Mouse (Mus musculus) liver (tissue): ENCODE measurements around the gene Rpl3l.

ENCODE experiments used
- DNase-seq: peaks from one replicate; pipeline ENCODE4 v3.0.0-alpha.2; 2020; ENCODE audit warnings: mixed read lengths

Gene Rpl3l

DNA sequence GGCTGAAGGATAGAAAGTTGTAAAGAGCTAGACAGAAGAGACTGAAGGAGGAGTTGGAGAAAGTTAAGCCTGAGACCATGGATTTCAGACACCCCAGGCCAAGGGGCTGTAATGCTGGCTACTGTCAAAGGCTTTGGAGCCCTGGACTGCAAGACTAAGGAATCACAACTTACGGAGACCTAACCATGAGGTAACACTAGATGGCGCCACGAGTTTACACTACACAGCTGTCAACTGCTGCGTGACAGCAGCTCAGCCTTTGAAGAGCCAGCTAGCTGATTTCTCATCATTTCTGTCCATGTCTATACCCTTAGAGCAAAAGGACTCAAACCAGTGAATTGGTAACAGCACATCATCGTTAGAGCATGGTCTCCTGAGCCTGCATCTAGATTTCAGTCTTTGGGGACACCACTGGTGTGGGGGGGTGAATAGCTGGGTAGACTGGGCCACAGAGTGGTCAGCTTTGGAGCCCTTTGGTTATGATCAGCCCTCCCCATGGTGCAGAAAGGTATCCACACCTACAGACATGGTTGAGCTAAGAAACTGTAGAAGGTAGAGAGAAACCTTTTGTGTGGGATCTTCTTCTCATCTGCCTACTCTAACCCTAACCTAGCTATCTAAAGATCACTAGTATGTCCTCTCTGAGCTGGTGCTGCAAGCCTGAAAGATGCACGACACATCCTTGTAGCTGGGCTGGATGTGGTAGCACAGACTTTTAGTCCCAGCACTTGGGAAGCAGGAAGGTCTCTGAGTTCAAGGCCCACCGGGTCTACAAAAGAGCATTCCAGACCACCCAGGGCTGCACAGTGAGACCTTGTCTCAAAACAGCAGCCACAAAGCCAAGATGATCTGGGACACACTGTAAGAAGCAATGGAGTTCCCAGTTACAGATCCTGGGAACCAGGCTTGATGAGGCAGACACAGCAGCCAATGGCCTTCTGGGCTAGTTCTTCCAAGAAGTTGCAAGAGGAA is 18.2 kb downstream of the Rpl3l start:
- peak; percentile 81 for DNase-seq

GRCm38 (mm10) chr17:24746986-24747385 is 19.4 kb downstream of the Rpl3l start:
- DNase-seq: no peak

DNA sequence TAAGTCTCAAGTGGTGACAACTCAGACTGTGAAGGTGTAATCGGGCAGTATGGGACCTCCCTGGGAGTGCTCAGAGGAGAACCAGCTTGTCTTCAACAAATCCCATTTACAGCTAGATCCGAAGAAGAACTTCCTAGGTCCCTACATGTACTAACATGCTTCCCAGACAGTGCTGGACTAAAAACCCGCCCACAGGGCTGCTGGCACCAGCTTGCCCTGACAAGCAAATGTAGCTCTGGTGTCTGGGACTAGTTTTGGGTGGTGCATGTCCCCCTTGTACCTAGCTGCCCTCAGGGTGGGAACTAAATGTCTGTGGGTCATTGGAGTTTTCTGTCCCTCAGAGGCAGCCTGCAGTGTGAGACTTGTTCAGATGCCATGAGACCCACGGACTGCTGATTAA is 23.9 kb downstream of the Rpl3l start:
- no peak for DNase-seq

GRCm38 (mm10) chr17:24752415-24753394 is 25.1 kb downstream of the Rpl3l start, which contains the start of gene Hs3st6:
TSS of gene Hs3st6 (plus strand) at chr17:24752988.
- peak; percentile 52 for DNase-seq

- no peak for DNase-seq
These were observed 29.8 kb downstream of the Rpl3l start for GRCm38 (mm10) chr17:24757394-24757793.

DNA sequence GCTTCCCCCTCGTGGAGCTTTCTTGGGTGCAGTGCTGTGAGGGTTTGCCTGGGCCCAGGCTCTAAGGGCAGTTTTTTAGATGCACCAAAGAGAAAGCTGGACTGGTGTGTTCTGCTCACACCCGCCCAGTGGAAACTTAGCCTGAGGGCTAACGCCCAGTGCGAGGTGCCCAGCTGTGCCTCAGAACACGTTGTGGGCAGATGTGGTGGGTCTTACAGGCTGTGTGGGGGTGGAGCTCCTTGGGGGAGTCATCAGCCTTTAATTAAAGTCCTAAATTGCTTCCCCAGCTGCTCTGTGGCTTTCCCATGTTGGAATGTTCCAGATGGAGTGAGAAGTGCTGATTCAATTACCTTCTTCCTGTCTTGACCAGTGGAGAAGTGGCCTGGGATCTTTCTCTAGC is 33.5 kb downstream of the Rpl3l start:
- no peak for DNase-seq

GRCm38 (mm10) chr17:24765016-24765905 is 37.6 kb downstream of the Rpl3l start:
- DNase-seq: no peak

GRCm38 (mm10) chr17:24766266-24766875 is 38.8 kb downstream of the Rpl3l start:
- no peak for DNase-seq

- no peak for DNase-seq
These were observed 41.5 kb downstream of the Rpl3l start for GRCm38 (mm10) chr17:24769146-24769545.

DNA sequence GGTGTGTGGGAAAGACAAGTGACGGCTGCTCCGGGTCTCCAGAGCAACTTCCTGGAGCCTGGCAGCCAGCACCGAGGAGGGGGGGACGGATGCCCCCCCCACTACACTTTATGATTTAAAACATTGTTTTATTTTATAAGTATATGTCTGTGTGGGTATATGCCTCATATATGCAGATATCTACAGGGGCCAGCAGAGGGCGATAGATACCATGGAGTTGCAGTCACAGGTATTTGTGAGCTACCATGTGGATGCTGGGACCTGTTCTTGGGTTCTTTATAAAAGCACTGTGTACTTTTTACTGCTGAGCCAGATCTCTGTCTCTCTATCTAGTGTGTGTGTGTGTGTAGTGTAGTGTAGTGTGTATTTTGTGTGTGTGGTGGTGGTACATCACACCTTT is 45.6 kb downstream of the Rpl3l start:
- DNase-seq: peak; percentile 18

DNA sequence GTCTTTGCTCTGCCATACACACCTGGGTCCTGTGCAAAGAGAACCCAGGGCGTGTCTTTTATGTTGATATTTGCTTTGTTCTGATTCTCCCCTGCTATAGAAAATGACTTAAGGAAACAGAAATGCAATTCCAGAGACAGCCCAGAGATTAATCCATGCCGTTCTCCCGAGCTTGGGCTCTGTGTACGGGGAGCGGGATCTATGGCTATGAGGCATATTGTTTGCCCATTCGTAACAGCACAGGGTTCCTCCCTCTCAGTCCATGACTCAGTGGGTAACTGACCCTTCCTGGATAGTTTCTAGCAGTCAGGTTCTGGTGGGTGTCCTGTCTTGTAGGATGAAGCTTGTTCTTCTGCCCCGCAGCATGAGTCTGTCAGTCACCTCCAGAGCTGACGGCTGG is 47.6 kb downstream of the Rpl3l start:
- DNase-seq: no peak

DNA sequence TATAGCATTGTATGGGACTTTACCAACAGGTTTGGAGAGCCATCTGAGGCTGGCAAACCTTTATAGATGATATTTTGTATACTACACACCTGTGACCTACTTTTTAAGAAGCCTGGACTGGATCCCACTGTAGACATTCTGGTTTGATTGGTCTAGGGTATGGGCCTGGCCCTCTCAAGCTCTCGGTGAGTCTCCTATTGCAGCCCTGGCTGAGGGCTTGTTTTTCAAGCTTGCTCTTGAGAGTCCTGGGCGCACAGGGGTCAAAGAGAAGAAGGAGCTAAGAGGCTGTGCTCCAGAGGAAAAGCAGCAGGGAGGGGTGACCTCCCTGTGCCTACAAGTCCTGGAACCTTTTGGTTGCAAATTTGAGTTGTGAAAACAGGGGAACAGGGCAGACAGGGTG is 49.5 kb downstream of the Rpl3l start:
- no peak for DNase-seq

DNA sequence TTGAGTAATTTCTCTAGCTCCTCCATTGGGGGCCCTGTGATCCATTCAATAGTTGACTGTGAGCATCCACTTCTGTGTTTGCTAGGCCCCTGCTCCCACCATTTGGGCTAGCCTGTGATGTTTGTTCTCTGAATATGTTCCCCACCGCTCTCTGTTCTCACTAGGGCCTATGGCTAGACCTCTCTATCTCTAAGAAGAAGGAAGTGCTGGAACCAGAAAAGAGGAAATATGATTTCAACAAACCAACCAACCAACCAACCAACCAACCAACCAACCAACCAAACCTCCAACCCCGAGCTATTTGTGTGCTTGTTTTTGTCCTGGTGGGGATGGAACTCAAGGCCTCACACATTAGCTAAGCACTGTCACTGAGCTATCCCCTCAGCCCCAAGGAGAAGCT is 53.2 kb downstream of the Rpl3l start:
- DNase-seq: no peak
